ENCODE assay signal across 8 mouse cellular contexts in genomic region chr2:131127161-131127730, GRCm38 (mm10). TPM values are rescaled to one million over a fixed set of nuclear protein-coding genes. Genes with fewer than 3 reads are reported as not detected.
A peak's percentile ranks its signal among the peaks of the same experiment; 100 is the strongest.
DNase-seq lines count a peak whose midpoint lies in the region; ATAC-seq and TF ChIP-seq lines count a peak whose summit lies in the region.

Gene Hspa12b (plus strand): TSS chr2:131127280.

- WGBS in forebrain, postnatal 0 days = 3% methylated on average over 28 of the region's 28 CpGs
- WGBS in limb, embryonic 13.5 days = under 1% methylated on average over 28 of the region's 28 CpGs
- under 1% methylated on average over 28 of the region's 28 CpGs for WGBS in midbrain, embryonic 12.5 days

- no peak for TF ChIP-seq CTCF in forebrain, postnatal 0 days (IDR thresholded peaks at IDR 0.05; ENCODE audit: low read depth)

- no peak within 1 kb of the TSS for H3K27ac ChIP-seq in forebrain, postnatal 0 days (ENCODE audit: low read depth, low read length)
- peak within 1 kb of the TSS; percentile 94 for H3K27ac ChIP-seq in limb, embryonic 13.5 days
- H3K27ac ChIP-seq in midbrain, embryonic 12.5 days (replicated peaks) = no peak within 1 kb of the TSS

- no peaks in the 10 kb centered on the region for H3K27me3 ChIP-seq in forebrain, postnatal 0 days (ENCODE audit: insufficient read depth, low read length)
- no peaks in the 10 kb centered on the region for H3K27me3 ChIP-seq in limb, embryonic 13.5 days
- H3K27me3 ChIP-seq in midbrain, embryonic 12.5 days = peaks cover 26% of the 10 kb centered on the region

- no peaks in the 10 kb centered on the region for H3K4me1 ChIP-seq in forebrain, postnatal 0 days (ENCODE audit: insufficient read depth)
- H3K4me1 ChIP-seq in limb, embryonic 13.5 days = peaks cover 36% of the 10 kb centered on the region
- H3K4me1 ChIP-seq in midbrain, embryonic 12.5 days = peaks cover 18% of the 10 kb centered on the region

- peak within 1 kb of the TSS; percentile 27 for H3K4me3 ChIP-seq in forebrain, postnatal 0 days (ENCODE audit: low read depth, low read length)
- H3K4me3 ChIP-seq in limb, embryonic 13.5 days = peak within 1 kb of the TSS; percentile 81
- H3K4me3 ChIP-seq in midbrain, embryonic 12.5 days = peak within 1 kb of the TSS; percentile 42

- H3K9ac ChIP-seq in forebrain, postnatal 0 days = peak within 1 kb of the TSS; percentile 51
- H3K9ac ChIP-seq in limb, embryonic 13.5 days = peak within 1 kb of the TSS; percentile 93
- H3K9ac ChIP-seq in midbrain, embryonic 12.5 days (replicated peaks) = peak within 1 kb of the TSS; percentile 66

- peak within 1 kb of the TSS; percentile 59 for H3K4me2 ChIP-seq in forebrain, postnatal 0 days (ENCODE audit: low read depth)
- H3K4me2 ChIP-seq in limb, embryonic 13.5 days (replicated peaks) = peak within 1 kb of the TSS; percentile 81
- H3K4me2 ChIP-seq in midbrain, embryonic 12.5 days (replicated peaks) = peak within 1 kb of the TSS; percentile 76

- H3K36me3 ChIP-seq in forebrain, postnatal 0 days (ENCODE audit: insufficient read depth) = no peaks in the 10 kb centered on the region
- H3K36me3 ChIP-seq in limb, embryonic 13.5 days = peaks cover 10% of the 10 kb centered on the region
- H3K36me3 ChIP-seq in midbrain, embryonic 12.5 days = no peaks in the 10 kb centered on the region

- peak; percentile 62 for ATAC-seq in forebrain, postnatal 0 days
- ATAC-seq in hematopoietic stem cell, adult 5-6 weeks (replicated peaks in 1 of 2; ENCODE audit: insufficient read depth in 1 of 2, low FRiP score in 2 of 2, low TSS enrichment in 1 of 2, low read depth in 1 of 2, poor library complexity in 2 of 2, severe bottlenecking in 2 of 2) = peak; percentile 40 to 46
- ATAC-seq in limb, embryonic 13.5 days (ENCODE audit: low FRiP score, low read depth) = peak; percentile 96
- ATAC-seq in midbrain, embryonic 12.5 days (ENCODE audit: low FRiP score, low read depth) = peak; percentile 92

- no peaks in the 10 kb centered on the region for H3K9me3 ChIP-seq in forebrain, postnatal 0 days (ENCODE audit: low read length)
- no peaks in the 10 kb centered on the region for H3K9me3 ChIP-seq in limb, embryonic 13.5 days
- no peaks in the 10 kb centered on the region for H3K9me3 ChIP-seq in midbrain, embryonic 12.5 days

- DNase-seq in spleen, postnatal 10 days (ENCODE audit: low spot score in 2 of 2) = peak; percentile 26 to 45
- DNase-seq in spleen, postnatal 36 days (ENCODE audit: low spot score in 2 of 2) = no peak
- DNase-seq in forebrain, postnatal 0 days = no peak
- DNase-seq in urinary bladder, postnatal 14 days (ENCODE audit: low spot score) = peak; percentile 64
- DNase-seq in cerebellum, postnatal 14 days = no peak

RNA-seq across cellular contexts. Expression of gene Hspa12b, which starts in this region (rescaled TPM):
- total RNA-seq in forebrain, postnatal 0 days (2014; rRNA removed) = 5.3 and 6.3 TPM in 2 replicates
- polyA plus RNA-seq in forebrain, postnatal 0 days (2015; fragmentation: Nextera tagmentation; extraction: Ambion mirVana) = 2.2 and 2.4 TPM in 2 replicates
- total RNA-seq in hematopoietic stem cell, adult 5-6 weeks (2017) = 3.3 and 5.7 TPM in 2 replicates
- 22.0 and 22.9 TPM in 2 replicates for polyA plus RNA-seq in limb, embryonic 13.5 days (2015; fragmentation: Nextera tagmentation; extraction: Ambion mirVana)
- 6.4 and 7.6 TPM in 2 replicates for polyA plus RNA-seq in midbrain, embryonic 12.5 days (2016; fragmentation: Nextera tagmentation; extraction: Ambion mirVana)

Comparison
In these comparisons a context has a peak if more than half of its experiments do, and no peak if none do; other contexts are left out.
1. DNase-seq: peak in spleen, postnatal 10 days (2 of 2) and urinary bladder, postnatal 14 days (single experiment); none in spleen, postnatal 36 days (0 of 2), forebrain, postnatal 0 days (single experiment) and cerebellum, postnatal 14 days (0 of 2).
2. ATAC-seq: peak in every context shown above with its lines; median percentile 96 in limb, embryonic 13.5 days; 92 in midbrain, embryonic 12.5 days; 62 in forebrain, postnatal 0 days; 43 in hematopoietic stem cell, adult 5-6 weeks.
3. H3K4me3 ChIP-seq: peak in every context shown above with its lines; median percentile 81 in limb, embryonic 13.5 days; 42 in midbrain, embryonic 12.5 days; 27 in forebrain, postnatal 0 days.
4. Peak in every context shown above with its lines, with median percentiles within 50 percentile points of each other: H3K4me2 ChIP-seq and H3K9ac ChIP-seq.